Mouse (Mus musculus) c-Kit-positive CD71-positive TER-119-negative erythroid progenitor cells, embryonic 14.5 days (primary cell): ENCODE measurements at regions not wholly inside any gene's neighbourhood (a gene's known extent, or its start where the extent isn't known, plus 50 kb on each side); places are given as distances from the start of the nearest gene placed in this dataset.

Source experiments
- DNase-seq: peaks from one replicate; pipeline ENCODE4 v3.0.0-alpha.2; 2013; ENCODE audit warnings: low read depth

DNA sequence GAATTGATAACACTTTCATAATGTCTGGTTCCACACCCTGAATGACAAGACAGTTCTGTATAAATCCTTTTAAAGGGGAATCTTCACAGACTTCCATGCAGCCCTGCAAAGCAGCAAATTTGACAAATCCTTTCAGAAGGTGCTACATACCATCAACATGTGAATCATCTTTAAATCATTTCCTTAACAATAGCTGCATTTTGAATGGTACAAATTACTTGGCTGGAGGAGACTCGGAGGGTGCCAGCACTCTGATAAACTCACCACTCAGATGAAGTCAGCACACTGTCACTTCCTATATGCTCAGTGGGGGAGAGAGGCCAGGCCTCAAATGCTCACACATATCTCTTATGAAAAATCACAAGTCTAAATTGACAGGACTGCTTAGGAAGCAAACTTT lies 386.1 kb downstream of the Efnb2 start:
- no peak for DNase-seq

DNA sequence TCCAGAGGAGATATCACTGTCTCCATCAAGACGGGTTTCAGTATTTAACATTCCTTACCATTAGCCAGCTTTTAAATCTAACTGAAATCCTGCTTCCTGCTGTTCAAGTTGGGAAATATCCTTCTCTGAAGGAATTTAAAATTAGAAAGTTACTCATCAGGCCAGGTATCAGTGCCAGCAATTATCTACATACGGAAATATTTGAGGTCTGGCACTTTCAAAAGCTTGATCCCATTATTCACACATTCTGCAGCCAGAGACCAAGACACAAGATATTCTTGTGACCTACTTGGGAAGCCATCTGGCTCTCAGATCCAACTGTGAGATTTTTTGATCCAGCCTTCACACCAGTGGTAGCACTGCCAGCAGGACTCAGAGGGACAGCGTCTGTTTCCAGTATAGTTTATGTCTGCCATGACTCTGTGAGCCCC lies 386.8 kb downstream of the Efnb2 start:
- no peak for DNase-seq

DNA sequence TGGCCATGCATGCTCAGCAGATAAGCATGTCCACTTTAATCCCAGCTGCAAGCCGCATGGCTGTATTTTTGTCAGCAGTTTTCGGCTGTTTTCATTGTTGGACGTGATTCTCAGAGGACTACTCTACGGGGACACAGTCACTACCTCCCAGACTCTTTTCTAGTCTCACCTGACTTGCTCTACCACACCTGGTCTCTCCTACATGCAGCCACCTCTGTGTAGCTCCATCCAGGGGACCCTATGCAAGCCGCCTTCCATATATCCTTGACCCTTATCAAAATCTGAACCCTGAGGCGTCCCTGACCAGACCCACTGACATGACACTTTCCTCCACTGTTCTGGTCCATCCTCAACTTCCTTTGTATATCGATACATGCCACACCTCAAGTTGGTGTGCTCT lies 402.2 kb downstream of the Efnb2 start:
- DNase-seq = no peak

DNA sequence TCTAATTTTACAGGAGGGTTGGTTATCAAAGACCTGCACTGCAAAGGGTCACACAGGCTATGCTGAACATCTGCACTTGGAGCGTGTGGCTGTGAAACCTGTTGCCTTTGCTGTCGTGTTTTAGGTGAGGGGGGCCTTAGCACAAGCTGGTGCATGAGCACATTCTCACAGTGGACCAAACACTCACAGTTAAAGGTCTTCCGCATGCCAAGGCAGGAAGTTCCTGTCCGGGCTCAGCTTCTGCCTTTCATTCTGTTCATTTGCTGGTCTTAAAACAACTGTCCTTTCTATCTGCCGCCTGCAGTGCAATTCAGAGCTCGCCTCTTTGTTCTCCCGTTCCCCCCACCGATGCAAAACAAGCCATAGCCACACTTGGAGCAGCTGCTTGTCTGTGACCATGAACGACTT lies 402.8 kb downstream of the Efnb2 start:
- DNase-seq = no peak

DNA sequence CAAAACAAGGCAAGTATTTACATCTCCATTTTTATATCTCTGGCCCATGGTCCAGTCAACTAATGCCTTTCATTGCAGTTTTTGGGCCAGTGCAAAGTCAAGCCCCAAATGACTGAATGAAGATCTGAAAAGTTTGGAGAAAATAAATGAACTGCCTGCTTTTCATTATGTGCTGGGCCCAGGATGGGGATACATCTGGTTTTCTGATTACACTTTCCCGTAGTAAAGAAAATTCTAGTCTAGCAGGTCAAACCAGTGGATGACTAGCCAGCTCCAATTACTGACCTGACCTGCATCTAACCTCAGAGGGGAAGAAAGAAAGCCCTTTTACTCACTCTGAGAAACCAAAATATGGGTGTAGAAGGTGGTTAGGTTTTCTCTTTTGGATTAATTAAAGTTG lies 404.7 kb downstream of the Efnb2 start:
- DNase-seq = no peak

DNA sequence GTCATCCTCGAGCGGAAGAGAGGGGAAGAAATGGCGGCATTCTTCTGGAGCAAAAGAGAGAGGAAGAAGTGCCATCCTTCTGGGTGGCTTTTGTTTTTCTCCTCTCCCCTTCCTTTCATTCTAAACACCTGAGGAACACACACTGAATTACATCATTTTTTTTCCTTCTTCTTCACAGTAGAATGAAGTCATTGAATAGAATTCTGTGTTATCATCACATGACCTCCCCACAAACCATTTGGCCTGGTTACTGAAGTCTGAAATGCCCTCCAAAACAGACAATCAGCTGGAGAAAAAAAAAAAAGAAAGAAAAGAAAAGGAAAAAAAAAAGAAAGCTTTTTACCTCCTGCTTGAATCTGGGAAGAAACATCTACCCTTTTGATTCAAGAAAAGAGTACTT lies 406.6 kb downstream of the Efnb2 start:
- DNase-seq = no peak

- no peak for DNase-seq
Observed at GRCm38 (mm10) chr8:8244599-8244998, 416.4 kb downstream of the Efnb2 start.

DNA sequence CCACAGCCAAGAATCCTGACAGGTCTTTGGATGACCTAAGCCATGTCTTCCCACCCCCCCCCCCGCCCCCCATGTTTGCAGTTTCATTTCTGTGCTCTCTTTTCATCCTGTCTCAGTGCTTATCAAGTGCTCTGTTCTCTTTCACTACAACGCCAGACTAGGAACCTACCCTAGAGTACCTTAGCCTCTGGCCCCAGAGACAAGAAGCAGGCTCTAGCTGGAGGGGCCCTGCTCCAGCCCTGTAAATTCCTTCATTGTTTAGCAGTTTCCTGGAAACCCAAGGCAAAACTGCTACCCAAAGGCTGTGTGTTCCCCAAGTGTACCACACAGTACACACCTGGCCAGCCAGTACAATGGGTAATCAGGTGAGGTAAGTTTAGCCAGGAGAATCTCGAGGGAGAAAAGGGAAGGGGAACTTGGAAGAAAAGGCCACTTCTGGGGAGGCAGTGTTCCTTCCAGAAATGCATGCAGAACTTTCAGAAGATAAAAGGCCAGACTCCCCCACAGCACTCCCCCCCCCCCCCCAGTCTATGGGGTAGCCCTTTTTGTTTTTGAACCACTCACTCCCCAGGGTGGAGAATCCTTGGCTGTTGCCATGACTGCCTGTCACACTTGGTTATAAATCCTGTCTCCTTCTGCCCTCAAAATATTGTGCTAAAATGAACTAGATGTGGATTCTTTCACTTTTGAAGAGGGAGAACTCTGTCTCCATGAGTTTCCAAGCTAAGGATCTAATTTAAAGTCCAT lies 419.1 kb downstream of the Efnb2 start:
- DNase-seq = no peak

DNA sequence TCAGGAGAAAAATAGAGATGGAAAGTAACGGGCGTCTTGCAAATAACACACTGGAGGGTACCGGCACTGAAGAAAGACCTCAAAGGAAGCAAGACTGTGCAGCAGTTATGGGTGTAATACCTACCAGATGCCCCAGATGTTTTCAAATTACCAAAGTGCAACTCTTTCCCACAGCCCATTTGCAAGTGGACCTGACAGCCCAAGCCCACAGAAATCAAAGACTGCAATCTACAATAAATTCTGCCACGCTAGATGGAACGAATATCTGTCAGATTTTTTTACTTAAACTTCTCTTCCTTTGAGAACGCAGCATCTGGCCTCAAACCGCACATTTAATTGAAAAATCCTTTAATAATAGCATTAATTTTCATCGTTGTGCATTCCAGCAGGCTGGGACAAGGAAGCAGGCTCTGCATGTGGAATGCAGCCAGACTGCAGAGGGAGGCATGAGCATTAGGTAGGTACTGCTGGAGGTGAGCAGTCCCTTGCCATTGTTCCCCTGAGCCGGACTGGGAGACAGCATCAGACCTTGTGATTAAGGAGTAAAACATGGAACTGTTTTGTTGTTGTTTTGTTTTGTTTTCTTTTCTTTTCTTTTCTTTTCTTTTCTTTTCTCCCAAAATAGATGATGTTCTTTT lies 419.9 kb downstream of the Efnb2 start:
- no peak for DNase-seq

- DNase-seq = no peak
Observed at GRCm38 (mm10) chr8:8239489-8239888, 421.6 kb downstream of the Efnb2 start.

DNA sequence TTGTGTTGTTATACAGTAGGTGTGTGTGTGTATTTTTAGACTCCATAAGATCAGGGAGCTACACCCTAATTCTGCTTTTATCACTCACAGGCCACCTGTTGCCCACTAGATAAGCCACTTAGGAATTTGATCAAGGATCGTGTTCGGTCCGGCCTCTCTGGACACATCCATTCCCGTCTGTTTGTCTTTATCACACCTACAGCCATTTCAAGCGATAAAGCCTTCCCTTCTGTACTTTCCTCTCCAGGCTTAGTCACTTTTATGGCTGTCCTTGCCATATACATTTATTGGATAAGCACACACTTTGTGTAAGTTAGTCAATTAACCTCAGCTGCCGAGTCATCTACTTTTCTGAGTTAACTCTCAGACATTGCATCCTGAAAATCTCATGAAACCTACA lies 423.0 kb downstream of the Efnb2 start:
- no peak for DNase-seq

GRCm38 (mm10) chr8:8233616-8234015 lies 427.4 kb downstream of the Efnb2 start:
- no peak for DNase-seq

DNA sequence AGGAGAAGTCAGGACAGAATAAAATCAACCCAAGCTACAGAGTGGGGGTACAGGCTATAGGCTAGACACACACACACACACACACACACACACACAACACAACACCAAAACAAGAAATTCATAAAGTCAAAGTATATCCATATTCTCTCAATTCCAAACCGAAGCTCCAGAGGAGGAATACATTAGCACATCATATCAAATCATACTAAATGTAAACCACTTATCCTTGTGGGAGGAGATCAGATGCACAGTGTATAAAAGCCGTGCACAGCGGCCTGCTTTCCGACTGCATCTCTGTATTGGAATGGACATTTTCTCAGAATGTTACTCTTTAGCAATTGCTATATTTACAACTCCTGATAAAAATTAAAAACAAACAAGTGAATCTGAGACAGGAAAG lies 427.9 kb downstream of the Efnb2 start:
- no peak for DNase-seq

DNA sequence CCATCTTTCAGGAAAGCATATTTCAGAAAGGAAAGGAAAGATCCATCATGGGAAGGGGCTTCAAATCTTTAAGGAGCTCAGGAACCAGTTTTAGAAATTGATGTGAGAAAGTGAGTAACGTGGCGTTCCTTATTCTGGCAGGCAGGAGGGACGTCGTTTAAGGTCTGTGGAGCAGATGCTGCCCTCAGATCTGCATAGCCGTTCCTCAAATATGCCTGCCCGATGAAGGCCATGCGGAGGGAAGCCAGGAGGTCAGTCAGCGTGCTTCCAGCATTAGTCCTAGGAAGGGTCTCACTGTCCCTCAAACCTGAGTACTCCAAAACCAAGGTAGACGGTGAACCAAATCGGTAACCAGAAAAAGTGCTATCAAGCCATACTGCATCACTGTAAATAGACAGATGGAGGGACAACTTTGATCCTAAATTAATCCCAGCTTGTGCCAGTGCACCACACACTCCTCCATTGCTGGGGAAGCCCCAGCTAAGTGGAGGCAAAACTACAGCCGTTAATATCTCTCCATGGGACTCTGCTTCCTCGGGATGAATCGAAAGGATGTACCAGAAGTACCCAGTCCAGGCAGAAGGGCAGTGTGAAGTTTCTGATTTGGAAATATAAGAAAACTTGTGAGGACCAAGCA lies 428.9 kb downstream of the Efnb2 start:
- DNase-seq = no peak

DNA sequence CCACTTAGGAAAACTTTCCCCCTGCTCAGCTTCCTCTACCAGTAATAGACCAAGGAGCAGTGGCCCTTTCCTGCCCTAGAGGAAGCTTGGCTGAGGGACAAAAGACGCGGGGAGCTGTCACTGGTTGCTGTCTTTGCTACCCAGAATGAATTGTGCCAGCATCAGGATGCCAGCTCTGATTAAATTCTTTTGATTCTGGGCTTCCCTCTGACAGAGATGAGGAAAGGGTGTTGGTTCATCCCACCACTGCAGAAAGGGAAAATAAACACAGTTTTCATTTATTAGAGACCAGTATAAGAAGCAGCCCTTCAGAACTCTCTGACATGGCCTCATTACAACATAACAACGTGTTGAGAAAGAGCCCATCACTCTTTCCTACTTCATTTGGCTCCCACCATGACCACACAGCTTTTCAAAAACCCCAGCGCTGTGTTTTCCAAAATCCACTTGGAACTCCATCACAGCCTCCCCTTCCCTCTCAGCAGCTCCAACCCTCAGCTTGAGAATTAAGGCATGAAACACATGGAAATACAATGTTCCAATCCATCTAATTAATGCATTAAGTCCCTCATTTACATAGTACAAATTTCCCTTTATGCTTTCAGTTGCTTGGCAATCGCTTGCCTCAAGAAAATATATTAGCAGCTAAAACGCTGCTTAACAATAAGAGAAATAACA lies 429.6 kb downstream of the Efnb2 start:
- no peak for DNase-seq

- no peak for DNase-seq
Observed at GRCm38 (mm10) chr8:8225994-8226393, 435.0 kb downstream of the Efnb2 start.

- DNase-seq = no peak
Observed at GRCm38 (mm10) chr8:8225175-8225830, 435.7 kb downstream of the Efnb2 start.

DNA sequence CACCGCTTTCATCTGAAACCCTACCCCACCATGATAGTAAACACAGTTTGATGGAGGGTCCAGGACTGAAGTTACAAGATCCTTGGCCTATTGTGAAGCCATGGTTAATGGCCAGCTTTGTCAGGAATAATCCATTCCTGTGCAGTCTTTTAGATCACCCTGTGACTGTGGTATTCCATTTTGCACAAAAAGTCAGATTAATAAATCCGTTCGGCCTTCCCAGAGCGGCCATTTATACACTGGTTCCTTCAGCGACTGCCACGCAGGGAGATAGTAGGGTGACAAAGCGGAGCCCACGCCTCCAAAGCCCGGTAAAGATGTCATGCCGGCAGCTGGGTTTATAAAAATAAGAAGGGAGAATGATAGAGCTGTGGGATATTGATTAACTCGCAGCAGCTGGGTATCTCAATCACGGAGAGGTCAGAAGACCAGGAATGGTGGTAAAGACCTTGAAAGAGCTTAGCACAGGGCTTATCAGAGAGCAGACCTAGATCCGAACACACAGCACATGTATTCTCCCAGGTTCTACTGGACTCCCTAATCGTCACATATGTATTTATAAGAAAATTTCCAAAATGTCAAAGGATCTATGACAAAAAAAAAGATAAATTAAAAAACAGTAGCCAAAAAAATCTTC lies 440.5 kb downstream of the Efnb2 start:
- DNase-seq = no peak

- DNase-seq = no peak
Observed at GRCm38 (mm10) chr8:8219701-8220394, 441.2 kb downstream of the Efnb2 start.

DNA sequence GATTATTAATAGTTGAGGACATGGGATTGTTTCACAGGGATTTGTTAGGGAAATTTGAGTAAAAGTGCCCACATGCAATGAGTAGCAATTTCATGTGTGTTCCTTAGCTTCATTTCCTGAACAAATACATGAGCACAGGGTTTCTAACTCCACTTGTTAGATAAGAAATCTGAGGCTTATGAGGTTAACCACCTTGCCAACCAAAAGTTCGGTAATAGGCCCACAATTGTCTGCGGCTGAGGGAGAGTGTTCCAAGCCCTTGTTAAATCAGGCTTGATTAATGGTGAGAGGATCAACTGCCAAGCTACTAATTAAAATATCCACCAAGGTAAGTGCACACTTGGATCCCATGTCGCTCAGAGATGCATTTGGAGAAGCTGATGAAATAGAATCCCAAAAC lies 468.0 kb downstream of the Efnb2 start:
- no peak for DNase-seq

DNA sequence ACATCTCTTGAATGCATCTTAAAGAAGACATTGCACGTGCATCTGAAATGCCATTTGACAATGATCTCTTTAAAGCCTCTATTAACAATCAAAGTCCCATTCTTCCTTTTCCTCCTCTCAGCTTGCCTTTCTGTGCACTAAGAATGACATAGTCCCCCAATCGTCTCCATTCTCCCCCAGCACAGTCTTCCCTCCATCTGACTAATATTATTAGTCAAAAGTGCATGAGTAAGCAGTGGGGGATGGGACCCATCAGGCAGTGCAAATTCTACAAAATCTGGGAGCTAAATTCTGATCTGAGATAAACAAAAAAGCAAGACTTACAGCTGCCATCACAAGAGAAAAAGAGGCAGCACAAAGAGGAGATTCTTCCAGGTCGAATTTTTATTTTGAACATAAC lies 475.0 kb downstream of the Efnb2 start:
- DNase-seq = no peak
